Mouse (Mus musculus): Measurements from ENCODE around the gene Trex1. TPM values are rescaled to one million over a fixed set of nuclear protein-coding genes. Genes with fewer than 3 reads are reported as not detected.

Trex1 gene
- total and polyA plus RNA-seq, 2 experiments from 2014 or later = 14.8 to 22.5 TPM

DNA sequence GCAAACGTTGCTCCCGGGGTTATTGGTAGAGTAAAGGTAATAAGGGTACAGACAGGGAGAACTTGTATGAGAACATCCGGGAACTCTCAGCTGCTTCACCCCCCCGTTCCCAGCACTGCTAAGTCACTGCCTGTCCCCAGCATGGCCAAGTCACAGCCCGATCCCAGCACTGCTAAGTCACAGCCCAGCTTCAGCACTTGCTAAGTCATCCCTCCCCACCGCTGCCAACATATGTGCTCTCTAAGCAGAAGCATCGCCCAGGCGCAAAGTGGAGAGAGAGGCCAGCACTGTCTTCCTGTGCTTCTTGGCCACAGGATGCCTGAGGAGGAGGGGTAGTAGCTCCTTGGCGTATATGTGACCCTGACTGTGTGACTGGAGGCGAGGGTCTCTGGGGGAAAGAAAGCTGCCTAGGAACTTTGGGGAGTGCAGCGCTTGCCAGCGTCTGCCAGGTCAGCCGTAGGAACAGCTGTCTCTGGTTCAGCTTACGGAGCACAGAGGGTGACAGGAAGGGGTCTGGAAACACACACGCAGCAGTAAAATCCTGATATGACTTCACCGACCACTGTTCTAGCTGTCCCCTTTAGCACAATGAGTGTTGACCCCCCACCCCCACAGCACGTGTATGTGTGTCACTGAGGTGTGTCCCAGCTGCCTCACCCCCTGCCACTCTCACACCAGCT is 49.8 kb downstream of the Trex1 start:
- Histone ChIP-seq H3K9me3 (ENCODE audit: low read length) (no peaks in the 10 kb centered on the region), H3K27ac (ENCODE audit: low read depth, low read length) (no peak overlapping the region), H3K4me3 (ENCODE audit: low read depth, low read length) (no peak overlapping the region), H3K9ac (replicated peaks; ENCODE audit: low read length, poor library complexity, severe bottlenecking) (no peak overlapping the region), H3K27me3 (ENCODE audit: insufficient read depth, low read length) (no peaks in the 10 kb centered on the region), H3K4me2 (ENCODE audit: low read depth, low read length, poor library complexity, severe bottlenecking) (no peak overlapping the region), H3K4me1 (ENCODE audit: insufficient read depth, low read length) (no peaks in the 10 kb centered on the region), H3K36me3 (ENCODE audit: insufficient read depth, low read length) (peaks cover 43% of the 10 kb centered on the region)
- TF ChIP-seq CTCF (IDR thresholded peaks at IDR 0.05) = no peak
- ATAC-seq (ENCODE audit: low FRiP score) = peak; percentile 27; the same call in 1 of the 2 replicates
- peak; percentile 26 for DNase-seq (ENCODE audit: low spot score)
- 66% methylated on average over 17 of the region's 17 CpGs for WGBS

- Histone ChIP-seq H3K27me3 (ENCODE audit: insufficient read depth, low read length) (no peaks in the 10 kb centered on the region), H3K4me2 (ENCODE audit: low read depth, low read length, poor library complexity, severe bottlenecking) (no peak overlapping the region), H3K27ac (ENCODE audit: low read depth, low read length) (no peak overlapping the region), H3K9me3 (ENCODE audit: low read length) (no peaks in the 10 kb centered on the region), H3K9ac (replicated peaks; ENCODE audit: low read length, poor library complexity, severe bottlenecking) (no peak overlapping the region), H3K4me1 (ENCODE audit: insufficient read depth, low read length) (no peaks in the 10 kb centered on the region), H3K36me3 (ENCODE audit: insufficient read depth, low read length) (peaks cover 43% of the 10 kb centered on the region), H3K4me3 (ENCODE audit: low read depth, low read length) (no peak overlapping the region)
- WGBS = 73% methylated on average over 10 of the region's 10 CpGs
- ATAC-seq (ENCODE audit: low FRiP score) (no peak), DNase-seq (ENCODE audit: low spot score) (no peak)
- no peak for TF ChIP-seq CTCF (IDR thresholded peaks at IDR 0.05)
Observed at GRCm38 (mm10) chr9:109008994-109009635, 50.4 kb downstream of the Trex1 start.

DNA sequence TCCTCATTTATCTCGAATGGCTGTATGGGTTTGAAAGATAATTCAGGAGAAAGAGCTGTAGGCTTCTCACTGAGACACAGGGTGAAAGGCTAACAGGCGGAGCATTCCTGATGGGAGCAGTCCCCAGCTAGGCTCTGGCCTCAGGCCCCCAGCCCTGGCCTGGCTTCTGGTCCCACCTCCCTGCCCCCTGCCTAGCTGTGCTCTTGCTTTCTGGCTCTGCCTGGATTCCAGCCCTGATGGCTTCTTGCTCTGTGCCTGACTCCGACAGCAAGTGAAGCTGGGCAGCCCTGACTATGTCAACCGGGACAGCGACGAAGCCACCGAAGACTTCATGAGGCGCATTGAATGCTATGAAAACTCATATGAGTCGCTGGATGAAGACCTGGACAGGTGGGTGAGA is 51.5 kb downstream of the Trex1 start:
- no peak overlapping the region for H3K27ac ChIP-seq (ENCODE audit: low read depth, low read length)
- ATAC-seq (ENCODE audit: low FRiP score) (no peak), DNase-seq (ENCODE audit: low spot score) (no peak)
- no peak overlapping the region for H3K4me2 ChIP-seq (ENCODE audit: low read depth, low read length, poor library complexity, severe bottlenecking)
- H3K9me3 ChIP-seq (ENCODE audit: low read length) = no peaks in the 10 kb centered on the region
- H3K4me1 ChIP-seq (ENCODE audit: insufficient read depth, low read length) = no peaks in the 10 kb centered on the region
- 82% methylated on average over 9 of the region's 9 CpGs for WGBS
- H3K36me3 ChIP-seq (ENCODE audit: insufficient read depth, low read length) = peaks cover 43% of the 10 kb centered on the region
- no peak for TF ChIP-seq CTCF (IDR thresholded peaks at IDR 0.05)
- H3K4me3 ChIP-seq (ENCODE audit: low read depth, low read length) = no peak overlapping the region
- no peak overlapping the region for H3K9ac ChIP-seq (replicated peaks; ENCODE audit: low read length, poor library complexity, severe bottlenecking)
- no peaks in the 10 kb centered on the region for H3K27me3 ChIP-seq (ENCODE audit: insufficient read depth, low read length)

Other genes with a start within 250 kb of the Trex1 start
- 61.7 and 76.3 TPM in 2 replicates for gene Celsr3, start 233.4 kb downstream of the Trex1 start, total RNA-seq (2014; rRNA removed)
- 7.2 and 7.4 TPM in 2 replicates for gene Celsr3, start 233.4 kb downstream of the Trex1 start, polyA plus RNA-seq (2015; fragmentation: Nextera tagmentation; extraction: Ambion mirVana)
- gene Slc26a6, start 206.5 kb downstream of the Trex1 start, total RNA-seq (2014; rRNA removed) = 18.0 and 20.2 TPM in 2 replicates
- 23.8 and 24.6 TPM in 2 replicates for gene Slc26a6, start 206.5 kb downstream of the Trex1 start, polyA plus RNA-seq (2015; fragmentation: Nextera tagmentation; extraction: Ambion mirVana)
- gene Tmem89, start 145.1 kb downstream of the Trex1 start, total RNA-seq (2014; rRNA removed) = 0.88 and 1.6 TPM in 2 replicates
- 0.18 and 0.21 TPM in 2 replicates for gene Tmem89, start 145.1 kb downstream of the Trex1 start, polyA plus RNA-seq (2015; fragmentation: Nextera tagmentation; extraction: Ambion mirVana)
- 407 and 456 TPM in 2 replicates for gene Uqcrc1, start 123.1 kb downstream of the Trex1 start, total RNA-seq (2014; rRNA removed)
- gene Uqcrc1, start 123.1 kb downstream of the Trex1 start, polyA plus RNA-seq (2015; fragmentation: Nextera tagmentation; extraction: Ambion mirVana) = 522 and 562 TPM in 2 replicates
- 1.7 and 4.5 TPM in 2 replicates for gene Col7a1, start 106.1 kb downstream of the Trex1 start, total RNA-seq (2014; rRNA removed)
- 0.71 and 1.5 TPM in 2 replicates for gene Col7a1, start 106.1 kb downstream of the Trex1 start, polyA plus RNA-seq (2015; fragmentation: Nextera tagmentation; extraction: Ambion mirVana)
- gene Ucn2, start 73.7 kb downstream of the Trex1 start, total RNA-seq (2014; rRNA removed) = not detected in 2 replicates
- not detected in 2 replicates for gene Ucn2, start 73.7 kb downstream of the Trex1 start, polyA plus RNA-seq (2015; fragmentation: Nextera tagmentation; extraction: Ambion mirVana)
- gene Pfkfb4, start 68.0 kb downstream of the Trex1 start, total RNA-seq (2014; rRNA removed) = 46.1 and 51.7 TPM in 2 replicates
- 24.1 and 28.6 TPM in 2 replicates for gene Pfkfb4, start 68.0 kb downstream of the Trex1 start, polyA plus RNA-seq (2015; fragmentation: Nextera tagmentation; extraction: Ambion mirVana)
- 79.7 and 80.6 TPM in 2 replicates for gene Shisa5, start 21.2 kb downstream of the Trex1 start, total RNA-seq (2014; rRNA removed)
- 75.0 and 89.3 TPM in 2 replicates for gene Shisa5, start 21.2 kb downstream of the Trex1 start, polyA plus RNA-seq (2015; fragmentation: Nextera tagmentation; extraction: Ambion mirVana)
- 34.7 and 35.1 TPM in 2 replicates for gene Atrip, start 14.4 kb upstream of the Trex1 start, total RNA-seq (2014; rRNA removed)
- 32.9 and 34.7 TPM in 2 replicates for gene Atrip, start 14.4 kb upstream of the Trex1 start, polyA plus RNA-seq (2015; fragmentation: Nextera tagmentation; extraction: Ambion mirVana)
- 6.9 and 7.4 TPM in 2 replicates for gene Ccdc51, start 22.8 kb upstream of the Trex1 start, total RNA-seq (2014; rRNA removed)
- gene Ccdc51, start 22.8 kb upstream of the Trex1 start, polyA plus RNA-seq (2015; fragmentation: Nextera tagmentation; extraction: Ambion mirVana) = 4.8 and 7.1 TPM in 2 replicates
- 129 and 162 TPM in 2 replicates for gene Tma7, start 22.9 kb upstream of the Trex1 start, total RNA-seq (2014; rRNA removed)
- 766 and 825 TPM in 2 replicates for gene Tma7, start 22.9 kb upstream of the Trex1 start, polyA plus RNA-seq (2015; fragmentation: Nextera tagmentation; extraction: Ambion mirVana)
- 64.8 and 73.2 TPM in 2 replicates for gene Plxnb1, start 35.7 kb upstream of the Trex1 start, total RNA-seq (2014; rRNA removed)
- 10.2 and 11.1 TPM in 2 replicates for gene Plxnb1, start 35.7 kb upstream of the Trex1 start, polyA plus RNA-seq (2015; fragmentation: Nextera tagmentation; extraction: Ambion mirVana)
- not detected in 2 replicates for gene Fbxw21, start 102.3 kb upstream of the Trex1 start, total RNA-seq (2014; rRNA removed)
- not detected in 2 replicates for gene Fbxw21, start 102.3 kb upstream of the Trex1 start, polyA plus RNA-seq (2015; fragmentation: Nextera tagmentation; extraction: Ambion mirVana)
- not detected in 2 replicates for gene Fbxw13, start 136.2 kb upstream of the Trex1 start, total RNA-seq (2014; rRNA removed)
- 0.16 TPM in 1 of 2 replicates, not detected in the other for gene Fbxw13, start 136.2 kb upstream of the Trex1 start, polyA plus RNA-seq (2015; fragmentation: Nextera tagmentation; extraction: Ambion mirVana)
- gene Fbxw20, start 175.0 kb upstream of the Trex1 start, total RNA-seq (2014; rRNA removed) = not detected in 2 replicates
- not detected in 2 replicates for gene Fbxw20, start 175.0 kb upstream of the Trex1 start, polyA plus RNA-seq (2015; fragmentation: Nextera tagmentation; extraction: Ambion mirVana)
- not detected in 2 replicates for gene Fbxw14, start 227.9 kb upstream of the Trex1 start, total RNA-seq (2014; rRNA removed)
- not detected in 2 replicates for gene Fbxw14, start 227.9 kb upstream of the Trex1 start, polyA plus RNA-seq (2015; fragmentation: Nextera tagmentation; extraction: Ambion mirVana)

Data from midbrain, postnatal 0 days (tissue).